Mouse (Mus musculus) hindbrain, embryonic 11.5 days (tissue): ENCODE data around the gene Rgs6. TPM values are rescaled to one million over a fixed set of nuclear protein-coding genes. Genes with fewer than 3 reads are reported as not detected.

Experiments used
- ATAC-seq: fragments of 200-750 bp; cut with Nextera tagmentation; 2 replicates; pipeline ENCODE4 v1.8.0; 2017; ENCODE audit warnings: mild to moderate bottlenecking, moderate TSS enrichment, moderate library complexity; ENCODE audit not compliant: low FRiP score
- DNase-seq: peaks from one replicate; pipeline ENCODE4 v3.0.0-alpha.2; 2015; ENCODE audit warnings: low spot score
- H3K27ac ChIP-seq: fragments of 300-500 bp; sonication (generic); 2 replicates; pipeline ENCODE4 v1.5.1; 2014; ENCODE audit warnings: mild to moderate bottlenecking, low read depth, low read length
- H3K27me3 ChIP-seq: fragments of 300-500 bp; sonication (generic); 2 replicates; pipeline ENCODE4 v1.6.1; 2014; ENCODE audit warnings: mild to moderate bottlenecking, low read length, moderate library complexity, mixed read lengths; ENCODE audit not compliant: control insufficient read depth, insufficient read depth
- H3K36me3 ChIP-seq: fragments of 300-500 bp; sonication (generic); 2 replicates; pipeline ENCODE4 v1.6.1; 2014; ENCODE audit warnings: mild to moderate bottlenecking, low read length, moderate library complexity, mixed read lengths; ENCODE audit not compliant: control insufficient read depth, insufficient read depth
- H3K4me1 ChIP-seq: fragments of 300-500 bp; sonication (generic); replicated peaks from 2 replicates; pipeline ENCODE4 v1.6.1; 2014; ENCODE audit warnings: low read length, mixed read lengths; ENCODE audit not compliant: control insufficient read depth, insufficient read depth
- H3K4me2 ChIP-seq: fragments of 300-500 bp; sonication (generic); replicated peaks from 2 replicates; pipeline ENCODE4 v1.6.1; 2014; ENCODE audit warnings: mild to moderate bottlenecking, low read depth, low read length
- H3K4me3 ChIP-seq: fragments of 300-500 bp; sonication (generic); 2 replicates; pipeline ENCODE4 v1.5.1; 2014; ENCODE audit warnings: low read depth, low read length
- H3K9ac ChIP-seq: fragments of 300-500 bp; sonication (generic); 2 replicates; pipeline ENCODE4 v1.6.1; 2014; ENCODE audit warnings: low read depth, low read length
- H3K9me3 ChIP-seq: fragments of 300-500 bp; sonication (generic); 2 replicates; pipeline ENCODE4 v1.6.1; 2016; ENCODE audit warnings: low read length; ENCODE audit not compliant: control insufficient read depth
- WGBS: fragments of 180-500 bp; shearing (Covaris S2); extraction: QIAGEN DNeasy Blood & Tissue Kit; methylation state at CpG from one replicate; pipeline ENCODE4 v1.1.7; 2014; 5-methylcytosine and 5-hydroxymethylcytosine counted together
- polyA plus RNA-seq: library from polyadenylated mRNA; unstranded; fragments of >200 nt; fragmentation: Nextera tagmentation; extraction: Ambion mirVana; gene quantifications from 2 replicates; pipeline ENCODE4 v1.2.1, GENCODE M21; 2014

Rgs6 gene
- polyA plus RNA-seq, 1 experiment from 2014 or later: 0.22 TPM

- H3K9ac ChIP-seq: no peak overlapping the region
- ATAC-seq (no peak), DNase-seq (no peak)
- no peak overlapping the region for H3K4me2 ChIP-seq
- no peaks in the 10 kb centered on the region for H3K4me1 ChIP-seq
- no peaks in the 10 kb centered on the region for H3K36me3 ChIP-seq
- no peaks in the 10 kb centered on the region for H3K9me3 ChIP-seq
- no peak overlapping the region for H3K27ac ChIP-seq
- no peaks in the 10 kb centered on the region for H3K27me3 ChIP-seq
- WGBS: 74% methylated on average over 4 of the region's 4 CpGs
- no peak overlapping the region for H3K4me3 ChIP-seq
Measured at GRCm38 (mm10) chr12:83013918-83014691, 426.0 kb downstream of the Rgs6 start.

- Histone ChIP-seq H3K9ac (no peak overlapping the region), H3K36me3 (no peaks in the 10 kb centered on the region), H3K27me3 (no peaks in the 10 kb centered on the region), H3K4me3 (no peak overlapping the region), H3K9me3 (no peaks in the 10 kb centered on the region), H3K4me2 (no peak overlapping the region), H3K4me1 (no peaks in the 10 kb centered on the region), H3K27ac (no peak overlapping the region)
- DNase-seq: peak; percentile 15
- 39% methylated on average over 2 of the region's 2 CpGs for WGBS
- ATAC-seq: no peak
Measured at GRCm38 (mm10) chr12:83014848-83015247, 426.8 kb downstream of the Rgs6 start.

- WGBS: 75% methylated on average over 5 of the region's 5 CpGs
Measured at GRCm38 (mm10) chr12:83015366-83015765, 427.3 kb downstream of the Rgs6 start.

GRCm38 (mm10) chr12:83016486-83016885 lies 428.4 kb downstream of the Rgs6 start:
- Histone ChIP-seq H3K9me3 (no peaks in the 10 kb centered on the region), H3K9ac (no peak overlapping the region), H3K27me3 (no peaks in the 10 kb centered on the region), H3K4me1 (no peaks in the 10 kb centered on the region), H3K27ac (no peak overlapping the region), H3K4me2 (no peak overlapping the region), H3K4me3 (no peak overlapping the region), H3K36me3 (no peaks in the 10 kb centered on the region)
- 86% methylated on average over 6 of the region's 6 CpGs for WGBS
- ATAC-seq: no peak
- no peak for DNase-seq

More at GRCm38 (mm10) chr12:83015366-83015765, 427.3 kb downstream of the Rgs6 start:
- H3K36me3 ChIP-seq: no peaks in the 10 kb centered on the region
- H3K27me3 ChIP-seq: no peaks in the 10 kb centered on the region
- ATAC-seq (no peak), DNase-seq (no peak)
- no peaks in the 10 kb centered on the region for H3K9me3 ChIP-seq
- H3K4me1 ChIP-seq: no peaks in the 10 kb centered on the region
- no peak overlapping the region for H3K4me2 ChIP-seq
- H3K9ac ChIP-seq: no peak overlapping the region
- H3K4me3 ChIP-seq: no peak overlapping the region
- H3K27ac ChIP-seq: no peak overlapping the region

GRCm38 (mm10) chr12:83018005-83018404 lies 429.9 kb downstream of the Rgs6 start:
- Histone ChIP-seq H3K4me2 (no peak overlapping the region), H3K9ac (no peak overlapping the region), H3K27ac (no peak overlapping the region), H3K9me3 (no peaks in the 10 kb centered on the region), H3K36me3 (no peaks in the 10 kb centered on the region), H3K27me3 (no peaks in the 10 kb centered on the region), H3K4me1 (no peaks in the 10 kb centered on the region), H3K4me3 (no peak overlapping the region)
- 14% methylated on average over 3 of the region's 3 CpGs for WGBS
- DNase-seq (peak; percentile 93), ATAC-seq (no peak)

DNA sequence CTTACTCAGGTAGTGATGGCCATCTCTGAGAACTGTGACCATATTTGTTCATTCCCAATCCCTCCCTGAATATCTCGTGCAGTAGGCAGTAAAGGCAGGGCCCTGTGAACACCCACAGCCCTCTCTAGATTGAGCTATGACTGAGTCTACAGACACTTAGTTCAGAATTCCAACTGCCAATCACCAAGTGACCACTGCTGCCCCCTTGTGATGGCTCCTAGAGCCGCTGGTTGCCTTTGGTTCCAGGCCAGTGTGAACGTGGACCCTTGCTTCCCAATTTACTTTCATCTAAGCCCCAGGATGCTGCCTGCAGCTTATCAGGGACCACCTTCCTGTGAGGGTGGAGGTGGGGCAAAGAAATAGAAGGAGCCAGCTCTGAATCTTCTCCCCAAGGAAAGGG lies 438.9 kb downstream of the Rgs6 start:
- H3K9me3 ChIP-seq: no peaks in the 10 kb centered on the region
- ATAC-seq: no peak
- peak; percentile 27 for DNase-seq
- no peak overlapping the region for H3K4me2 ChIP-seq
- 44% methylated on average over 3 of the region's 3 CpGs for WGBS
- H3K27me3 ChIP-seq: no peaks in the 10 kb centered on the region
- H3K27ac ChIP-seq: no peak overlapping the region
- H3K36me3 ChIP-seq: no peaks in the 10 kb centered on the region
- no peak overlapping the region for H3K4me3 ChIP-seq
- no peaks in the 10 kb centered on the region for H3K4me1 ChIP-seq
- H3K9ac ChIP-seq: no peak overlapping the region

DNA sequence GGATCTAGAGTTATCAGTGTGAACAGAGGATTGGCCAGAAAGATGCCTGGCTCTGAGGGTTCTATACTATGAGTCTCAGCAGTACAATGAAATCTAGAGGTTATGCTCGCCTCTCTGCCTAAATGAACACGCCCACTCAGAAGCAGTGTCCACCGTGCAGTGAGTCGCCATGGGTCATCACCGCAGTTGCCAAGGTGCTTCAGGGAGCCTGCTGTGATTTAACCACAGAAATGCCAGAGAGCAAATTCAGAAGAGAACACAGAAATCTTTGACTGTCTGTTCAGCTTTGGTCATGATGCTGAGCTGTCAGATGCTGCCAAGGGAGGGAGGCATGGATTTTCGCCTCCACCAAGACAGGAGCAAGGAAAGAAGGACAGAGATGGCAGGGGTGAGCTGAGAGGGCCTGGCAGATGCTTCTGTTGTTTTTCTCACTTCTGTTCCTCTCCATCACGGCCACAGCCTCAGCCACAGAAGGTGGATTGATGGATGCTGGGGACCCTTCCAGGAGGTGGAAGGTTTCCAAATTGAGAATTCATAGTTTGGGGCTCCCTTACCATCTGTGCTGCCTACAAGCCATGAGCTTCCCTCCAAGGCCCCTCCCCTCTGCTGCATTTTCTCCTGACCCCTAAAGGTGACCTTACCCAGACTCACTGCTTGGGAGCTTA lies 445.2 kb downstream of the Rgs6 start:
- H3K36me3 ChIP-seq: no peaks in the 10 kb centered on the region
- ATAC-seq (no peak), DNase-seq (no peak)
- H3K9me3 ChIP-seq: no peaks in the 10 kb centered on the region
- H3K27me3 ChIP-seq: no peaks in the 10 kb centered on the region
- WGBS: 68% methylated on average over 7 of the region's 7 CpGs
- no peak overlapping the region for H3K4me3 ChIP-seq
- H3K4me1 ChIP-seq: no peaks in the 10 kb centered on the region; the same call in 1 of the 2 replicates
- H3K9ac ChIP-seq: no peak overlapping the region
- no peak overlapping the region for H3K27ac ChIP-seq
- H3K4me2 ChIP-seq: no peak overlapping the region

GRCm38 (mm10) chr12:83034859-83035569 lies 446.9 kb downstream of the Rgs6 start:
- DNase-seq (no peak), ATAC-seq (no peak)
- Histone ChIP-seq H3K9me3 (no peaks in the 10 kb centered on the region), H3K36me3 (no peaks in the 10 kb centered on the region), H3K27ac (no peak overlapping the region), H3K4me1 (no peaks in the 10 kb centered on the region; the same call in 1 of the 2 replicates), H3K27me3 (no peaks in the 10 kb centered on the region), H3K4me3 (no peak overlapping the region), H3K4me2 (no peak overlapping the region), H3K9ac (no peak overlapping the region)
- 76% methylated on average over 3 of the region's 3 CpGs for WGBS
